Mouse (Mus musculus): ENCODE data around the gene Cfap69. TPM values are rescaled to one million over a fixed set of nuclear protein-coding genes. Genes with fewer than 3 reads are reported as not detected.

Cfap69 gene
- polyA plus RNA-seq (2015; fragmentation: Nextera tagmentation; extraction: Ambion mirVana): 6.2 and 7.3 TPM in 2 replicates

GRCm38 (mm10) chr5:5663655-5664370 lies at the start of gene Cfap69:
TSS of gene Cfap69 (minus strand) at chr5:5664239.
- 0% methylated on average over 48 of the region's 48 CpGs for WGBS
- peak; percentile 89 for ATAC-seq (ENCODE audit: insufficient number of reproducible peaks, low FRiP score, low TSS enrichment, low read depth)
- Histone ChIP-seq H3K27me3 (no peaks in the 10 kb centered on the region), H3K4me3 (replicated peaks) (peak within 1 kb of the TSS; percentile 70), H3K4me2 (replicated peaks) (peak within 1 kb of the TSS; percentile 99), H3K9ac (peak within 1 kb of the TSS; percentile 64), H3K4me1 (0 out of 2 replicates have a peak, but pooled peaks cover 3% of the 10 kb centered on the region), H3K36me3 (no peaks in the 10 kb centered on the region), H3K27ac (replicated peaks) (no peak within 1 kb of the TSS), H3K9me3 (replicated peaks) (no peaks in the 10 kb centered on the region)

GRCm38 (mm10) chr5:5711032-5711431 lies 47.0 kb upstream of the Cfap69 start:
- H3K27ac ChIP-seq (replicated peaks): no peak overlapping the region
- H3K9ac ChIP-seq: no peak overlapping the region
- no peak for ATAC-seq (ENCODE audit: insufficient number of reproducible peaks, low FRiP score, low TSS enrichment, low read depth)
- H3K4me2 ChIP-seq (replicated peaks): no peak overlapping the region
- no peaks in the 10 kb centered on the region for H3K4me1 ChIP-seq
- no peak overlapping the region for H3K4me3 ChIP-seq (replicated peaks)
- H3K27me3 ChIP-seq: no peaks in the 10 kb centered on the region
- no peaks in the 10 kb centered on the region for H3K36me3 ChIP-seq
- no peaks in the 10 kb centered on the region for H3K9me3 ChIP-seq (replicated peaks)
- WGBS: 66% methylated on average over 4 of the region's 4 CpGs

- no peaks in the 10 kb centered on the region for H3K27me3 ChIP-seq
- 56% methylated on average over 13 of the region's 13 CpGs for WGBS
- H3K9me3 ChIP-seq (replicated peaks): no peaks in the 10 kb centered on the region
- no peak overlapping the region for H3K4me2 ChIP-seq (replicated peaks)
- H3K9ac ChIP-seq: no peak overlapping the region
- no peaks in the 10 kb centered on the region for H3K4me1 ChIP-seq
- H3K4me3 ChIP-seq (replicated peaks): no peak overlapping the region
- H3K36me3 ChIP-seq: no peaks in the 10 kb centered on the region
- no peak for ATAC-seq (ENCODE audit: insufficient number of reproducible peaks, low FRiP score, low TSS enrichment, low read depth)
- H3K27ac ChIP-seq (replicated peaks): no peak overlapping the region
These were observed 43.6 kb upstream of the Cfap69 start for GRCm38 (mm10) chr5:5707341-5708278.

- H3K27me3 ChIP-seq: no peaks in the 10 kb centered on the region
- no peak overlapping the region for H3K27ac ChIP-seq (replicated peaks)
- H3K9me3 ChIP-seq (replicated peaks): no peaks in the 10 kb centered on the region
- ATAC-seq (ENCODE audit: insufficient number of reproducible peaks, low FRiP score, low TSS enrichment, low read depth): no peak
- no peaks in the 10 kb centered on the region for H3K4me1 ChIP-seq
- WGBS: 55% methylated on average over 2 of the region's 2 CpGs
- H3K4me3 ChIP-seq (replicated peaks): no peak overlapping the region
- H3K4me2 ChIP-seq (replicated peaks): no peak overlapping the region
- H3K36me3 ChIP-seq: no peaks in the 10 kb centered on the region
- H3K9ac ChIP-seq: no peak overlapping the region
These were observed 41.0 kb upstream of the Cfap69 start for GRCm38 (mm10) chr5:5705019-5705418.

- H3K27me3 ChIP-seq: no peaks in the 10 kb centered on the region
- ATAC-seq (ENCODE audit: insufficient number of reproducible peaks, low FRiP score, low TSS enrichment, low read depth): no peak
- H3K9ac ChIP-seq: no peak overlapping the region
- H3K4me2 ChIP-seq (replicated peaks): no peak overlapping the region
- WGBS: 71% methylated on average over 2 of the region's 2 CpGs
- H3K4me3 ChIP-seq (replicated peaks): no peak overlapping the region
- H3K4me1 ChIP-seq: no peaks in the 10 kb centered on the region
- no peak overlapping the region for H3K27ac ChIP-seq (replicated peaks)
- no peaks in the 10 kb centered on the region for H3K36me3 ChIP-seq
- H3K9me3 ChIP-seq (replicated peaks): no peaks in the 10 kb centered on the region
These were observed 36.3 kb upstream of the Cfap69 start for GRCm38 (mm10) chr5:5700386-5700785.

DNA sequence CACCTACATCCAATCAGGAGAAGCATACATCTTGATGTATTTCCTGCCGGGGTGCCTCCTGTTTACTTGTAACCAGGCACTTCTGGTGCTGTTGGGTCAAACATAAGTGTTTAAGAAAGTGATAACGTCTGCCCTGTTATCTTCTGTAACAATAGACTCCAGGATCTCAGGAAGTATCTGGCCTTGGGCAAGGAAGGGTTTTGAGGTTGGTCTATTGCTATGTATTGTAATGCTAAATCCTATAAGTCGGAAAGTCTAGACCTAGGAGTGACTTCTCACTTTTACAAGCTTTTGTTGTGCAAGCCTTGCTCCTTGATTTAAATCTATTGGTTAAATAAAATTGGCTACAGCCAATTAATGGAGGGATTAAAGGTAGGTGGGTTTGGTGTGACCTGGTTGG lies 34.8 kb upstream of the Cfap69 start:
- 65% methylated on average over 3 of the region's 3 CpGs for WGBS
- no peaks in the 10 kb centered on the region for H3K36me3 ChIP-seq

DNA sequence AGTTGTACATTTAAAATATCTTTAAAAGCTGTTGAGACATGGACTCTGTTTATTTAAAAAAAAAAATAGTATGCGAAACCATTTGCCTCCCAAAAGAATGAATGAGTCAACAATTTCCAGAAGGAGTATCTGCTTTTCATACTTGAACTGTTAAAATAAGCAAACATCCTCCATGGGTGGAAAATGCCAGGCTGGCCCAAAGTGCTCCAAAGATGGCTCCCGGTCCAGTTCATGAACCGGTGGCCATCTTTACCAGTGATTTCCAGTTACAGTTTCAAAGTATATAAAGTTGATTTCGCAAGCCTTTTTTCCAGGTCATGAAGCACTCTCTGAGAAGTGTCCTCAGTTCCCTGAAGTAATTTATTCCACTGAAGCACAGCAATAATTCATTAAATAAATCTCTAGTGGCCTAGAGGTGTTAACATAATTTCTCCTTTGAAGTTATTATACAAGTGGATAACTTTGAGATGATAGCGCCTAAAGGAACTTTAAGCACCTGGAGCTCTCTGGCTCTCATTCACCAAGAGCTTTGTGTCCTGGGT lies 31.4 kb upstream of the Cfap69 start:
- H3K27ac ChIP-seq (replicated peaks): no peak overlapping the region
- no peak for ATAC-seq (ENCODE audit: insufficient number of reproducible peaks, low FRiP score, low TSS enrichment, low read depth)
- H3K4me3 ChIP-seq (replicated peaks): no peak overlapping the region
- no peak overlapping the region for H3K9ac ChIP-seq
- H3K4me2 ChIP-seq (replicated peaks): no peak overlapping the region
- no peaks in the 10 kb centered on the region for H3K27me3 ChIP-seq
- H3K4me1 ChIP-seq: no peaks in the 10 kb centered on the region
- no peaks in the 10 kb centered on the region for H3K36me3 ChIP-seq
- 86% methylated on average over 5 of the region's 5 CpGs for WGBS
- H3K9me3 ChIP-seq (replicated peaks): no peaks in the 10 kb centered on the region

More for the DNA sequence above, 34.8 kb upstream of the Cfap69 start:
- Histone ChIP-seq H3K9me3 (replicated peaks) (no peaks in the 10 kb centered on the region), H3K4me3 (replicated peaks) (no peak overlapping the region), H3K9ac (no peak overlapping the region), H3K27ac (replicated peaks) (no peak overlapping the region), H3K27me3 (no peaks in the 10 kb centered on the region), H3K4me1 (no peaks in the 10 kb centered on the region), H3K4me2 (replicated peaks) (no peak overlapping the region)
- no peak for ATAC-seq (ENCODE audit: insufficient number of reproducible peaks, low FRiP score, low TSS enrichment, low read depth)

GRCm38 (mm10) chr5:5693956-5694653 lies 30.1 kb upstream of the Cfap69 start, which contains the start of gene Steap2:
TSS of gene Steap2 (minus strand) at chr5:5694578.
- no peaks in the 10 kb centered on the region for H3K4me1 ChIP-seq
- WGBS: under 1% methylated on average over 59 of the region's 66 CpGs
- H3K27me3 ChIP-seq: no peaks in the 10 kb centered on the region
- no peaks in the 10 kb centered on the region for H3K9me3 ChIP-seq (replicated peaks)
- H3K9ac ChIP-seq: peak within 1 kb of the TSS; percentile 66
- peak within 1 kb of the TSS; percentile 82 for H3K4me2 ChIP-seq (replicated peaks)
- H3K4me3 ChIP-seq (replicated peaks): peak within 1 kb of the TSS; percentile 75
- H3K36me3 ChIP-seq: no peaks in the 10 kb centered on the region
- peak; percentile 91 for ATAC-seq (ENCODE audit: insufficient number of reproducible peaks, low FRiP score, low TSS enrichment, low read depth)
- H3K27ac ChIP-seq (replicated peaks): peak within 1 kb of the TSS; percentile 58

DNA sequence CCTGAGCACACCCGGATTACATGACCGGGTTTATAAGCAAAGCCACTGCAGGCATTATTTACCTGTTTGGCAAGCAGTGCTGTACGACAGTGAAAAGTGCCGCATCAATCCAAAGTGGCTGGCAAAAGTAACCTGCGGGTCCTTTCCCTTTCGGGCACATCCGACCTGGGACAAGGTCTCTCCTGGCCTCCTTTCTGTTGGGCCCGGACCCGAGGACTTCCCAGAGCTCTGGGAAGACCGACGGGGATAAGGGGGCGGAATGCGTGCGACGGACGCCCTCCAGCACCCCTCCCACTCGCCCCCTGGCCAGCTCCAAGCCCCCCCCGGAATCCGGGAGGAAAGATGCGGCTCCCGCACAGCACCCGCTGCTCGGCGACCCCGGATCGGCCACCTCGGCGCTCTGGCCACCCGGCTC lies 29.5 kb upstream of the Cfap69 start:
- H3K36me3 ChIP-seq: no peaks in the 10 kb centered on the region
- WGBS: 1% methylated on average over 29 of the region's 29 CpGs
- H3K4me1 ChIP-seq: no peaks in the 10 kb centered on the region
- peak overlapping the region; percentile 75 for H3K4me3 ChIP-seq (replicated peaks)
- H3K9me3 ChIP-seq (replicated peaks): no peaks in the 10 kb centered on the region
- peak overlapping the region; percentile 58 for H3K27ac ChIP-seq (replicated peaks)
- H3K4me2 ChIP-seq (replicated peaks): peak overlapping the region; percentile 82
- no peaks in the 10 kb centered on the region for H3K27me3 ChIP-seq
- H3K9ac ChIP-seq: peak overlapping the region; percentile 66
- peak; percentile 55 for ATAC-seq (ENCODE audit: insufficient number of reproducible peaks, low FRiP score, low TSS enrichment, low read depth)

DNA sequence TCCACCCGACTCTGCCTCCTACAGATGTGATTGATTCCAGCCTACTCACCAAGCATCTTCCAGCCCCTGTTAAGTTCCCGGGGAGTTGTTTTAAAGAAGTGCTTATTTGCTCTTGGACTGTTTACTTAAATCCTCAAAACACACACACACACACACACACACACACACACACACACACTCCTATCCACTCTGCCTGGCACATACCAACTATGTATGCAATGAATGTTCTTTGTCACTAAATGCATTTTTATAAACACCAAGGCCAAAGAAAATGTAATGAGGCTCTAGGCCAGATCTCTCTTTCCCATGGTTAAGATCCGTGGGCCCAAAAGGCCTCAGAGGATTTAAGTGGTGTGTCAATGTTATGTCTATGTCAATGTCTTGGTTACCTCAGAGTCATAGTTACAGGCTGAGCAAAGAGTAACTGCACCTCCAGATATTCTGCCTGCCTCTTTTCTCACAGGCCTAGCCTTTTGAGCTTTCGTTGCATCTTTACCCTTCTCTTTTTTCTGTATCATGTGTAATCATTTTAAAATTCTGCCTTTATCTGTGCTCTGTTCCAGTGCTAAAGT lies 28.2 kb upstream of the Cfap69 start:
- 45% methylated on average over 4 of the region's 4 CpGs for WGBS
- no peak overlapping the region for H3K9ac ChIP-seq

More for the DNA sequence above, 28.2 kb upstream of the Cfap69 start:
- H3K36me3 ChIP-seq: no peaks in the 10 kb centered on the region
- H3K4me1 ChIP-seq: no peaks in the 10 kb centered on the region
- H3K27me3 ChIP-seq: no peaks in the 10 kb centered on the region
- H3K9me3 ChIP-seq (replicated peaks): no peaks in the 10 kb centered on the region
- H3K27ac ChIP-seq (replicated peaks): no peak overlapping the region
- H3K4me2 ChIP-seq (replicated peaks): no peak overlapping the region
- H3K4me3 ChIP-seq (replicated peaks): no peak overlapping the region
- no peak for ATAC-seq (ENCODE audit: insufficient number of reproducible peaks, low FRiP score, low TSS enrichment, low read depth)
